Comparison of ENCODE assay signal across 8 mouse cellular contexts in genomic region chr17:69416920-69417661, GRCm38 (mm10). TPM values are rescaled to one million over a fixed set of nuclear protein-coding genes. Genes with fewer than 3 reads are reported as not detected.
A peak's percentile ranks its signal among the peaks of the same experiment; 100 is the strongest.
DNase-seq lines count a peak whose midpoint lies in the region; ATAC-seq and TF ChIP-seq lines count a peak whose summit lies in the region.

No protein-coding gene starts in this region.

- peaks cover 7% of the 10 kb centered on the region for H3K36me3 ChIP-seq in G1E (replicated peaks)
- H3K36me3 ChIP-seq in forebrain, postnatal 0 days (ENCODE audit: insufficient read depth) = no peaks in the 10 kb centered on the region
- H3K36me3 ChIP-seq in lung, embryonic 15.5 days = no peaks in the 10 kb centered on the region

- DNase-seq in G1E (ENCODE audit: low spot score) = peak; percentile 91
- peak; percentile 94 to 99 for DNase-seq in cerebellum, adult 18-20 months
- DNase-seq in forebrain, postnatal 0 days = peak; percentile 97
- DNase-seq in heart, postnatal 4 days = peak; percentile 98
- DNase-seq in layer of hippocampus, adult 8-10 months (ENCODE audit: low spot score in 2 of 2) = peak; percentile 86 to 94
- DNase-seq in ovary, adult 18-20 months (ENCODE audit: low spot score) = peak; percentile 87
- DNase-seq in thymus, postnatal 0 days (ENCODE audit: low spot score) = peak; percentile 93

- H3K9me3 ChIP-seq in G1E (replicated peaks) = no peaks in the 10 kb centered on the region
- H3K9me3 ChIP-seq in forebrain, postnatal 0 days (ENCODE audit: low read length) = no peaks in the 10 kb centered on the region
- no peaks in the 10 kb centered on the region for H3K9me3 ChIP-seq in lung, embryonic 15.5 days

- TF ChIP-seq CTCF in G1E (IDR thresholded peaks at IDR 0.05; ENCODE audit: low read depth, low read length) = no peak
- TF ChIP-seq CTCF in forebrain, postnatal 0 days (IDR thresholded peaks at IDR 0.05; ENCODE audit: low read depth) = no peak

- H3K27ac ChIP-seq in forebrain, postnatal 0 days (ENCODE audit: low read depth, low read length) = peak overlapping the region; percentile 92
- peak overlapping the region; percentile 98 for H3K27ac ChIP-seq in lung, embryonic 15.5 days

- H3K27me3 ChIP-seq in G1E (ENCODE audit: insufficient read depth, low read length) = no peaks in the 10 kb centered on the region
- H3K27me3 ChIP-seq in forebrain, postnatal 0 days (ENCODE audit: insufficient read depth, low read length) = no peaks in the 10 kb centered on the region
- H3K27me3 ChIP-seq in lung, embryonic 15.5 days = no peaks in the 10 kb centered on the region

- H3K9ac ChIP-seq in forebrain, postnatal 0 days = peak overlapping the region; percentile 91
- H3K9ac ChIP-seq in lung, embryonic 15.5 days = peak overlapping the region; percentile 94

- WGBS in forebrain, postnatal 0 days = under 1% methylated on average over 56 of the region's 56 CpGs
- WGBS in lung, embryonic 15.5 days = under 1% methylated on average over 56 of the region's 56 CpGs

- peaks cover 16% of the 10 kb centered on the region; the same call in 1 of the 2 replicates for H3K4me1 ChIP-seq in G1E (ENCODE audit: insufficient read depth, low read depth, low read length)
- 0 out of 2 replicates have a peak, but pooled peaks cover 5% of the 10 kb centered on the region for H3K4me1 ChIP-seq in forebrain, postnatal 0 days (ENCODE audit: insufficient read depth)
- H3K4me1 ChIP-seq in lung, embryonic 15.5 days = peaks cover 10% of the 10 kb centered on the region

- ATAC-seq in G1E (ENCODE audit: extremely low read depth, insufficient number of reproducible peaks, low FRiP score, poor library complexity, severe bottlenecking) = peak; percentile 87
- peak; percentile 100 for ATAC-seq in forebrain, postnatal 0 days
- peak; percentile 100 for ATAC-seq in lung, embryonic 15.5 days (ENCODE audit: borderline replicate concordance, extremely low read depth, low FRiP score, low TSS enrichment)

- H3K4me3 ChIP-seq in G1E (ENCODE audit: low read depth, low read length) = peak overlapping the region; percentile 91
- H3K4me3 ChIP-seq in forebrain, postnatal 0 days (ENCODE audit: low read depth, low read length) = peak overlapping the region; percentile 94
- peak overlapping the region; percentile 85 for H3K4me3 ChIP-seq in lung, embryonic 15.5 days

- H3K4me2 ChIP-seq in forebrain, postnatal 0 days (ENCODE audit: low read depth) = peak overlapping the region; percentile 78
- H3K4me2 ChIP-seq in lung, embryonic 15.5 days = peak overlapping the region; percentile 69

RNA-seq across cellular contexts. Expression of gene Akain1, which starts 22.0 kb away (rescaled TPM):
- total RNA-seq in G1E (2014; fragmentation: Nextera tagmentation) = not detected in 2 replicates
- total RNA-seq in G1E (2017) = 0.12 and 0.16 TPM in 2 replicates
- not detected in 2 replicates for polyA plus RNA-seq in G1E (2012)
- 0.10 and 0.92 TPM in 2 replicates for total RNA-seq in forebrain, postnatal 0 days (2014; rRNA removed)
- polyA plus RNA-seq in forebrain, postnatal 0 days (2015; fragmentation: Nextera tagmentation; extraction: Ambion mirVana) = 0.64 and 0.65 TPM in 2 replicates
- under 1 TPM in 1 of 2 experiments, not detected in 1; 0.19 TPM for total RNA-seq in heart, postnatal 4 days (2021)
- total RNA-seq in layer of hippocampus, adult 8-10 months (2022) = 10 to 100 TPM; 14.6 to 17.5 (median 16.6) TPM
- not detected in 2 replicates for polyA plus RNA-seq in lung, embryonic 15.5 days (2015; fragmentation: Nextera tagmentation; extraction: Ambion mirVana)
- polyA plus RNA-seq in thymus, postnatal 0 days (2015; fragmentation: Nextera tagmentation; extraction: Ambion mirVana) = not detected in 2 replicates

RNA-seq across cellular contexts. Expression of gene Zbtb14, which starts 34.2 kb away (rescaled TPM):
- 27.4 TPM in 2 replicates for total RNA-seq in G1E (2014; fragmentation: Nextera tagmentation)
- total RNA-seq in G1E (2017) = 24.5 and 29.4 TPM in 2 replicates
- 2.4 and 3.7 TPM in 2 replicates for polyA plus RNA-seq in G1E (2012)
- total RNA-seq in forebrain, postnatal 0 days (2014; rRNA removed) = 28.2 and 37.1 TPM in 2 replicates
- 16.5 and 23.2 TPM in 2 replicates for polyA plus RNA-seq in forebrain, postnatal 0 days (2015; fragmentation: Nextera tagmentation; extraction: Ambion mirVana)
- 10 to 100 TPM; 12.1 to 13.3 TPM for total RNA-seq in heart, postnatal 4 days (2021)
- 10 to 100 TPM; 20.9 to 24.4 (median 22.4) TPM for total RNA-seq in layer of hippocampus, adult 8-10 months (2022)
- 25.2 and 25.4 TPM in 2 replicates for polyA plus RNA-seq in lung, embryonic 15.5 days (2015; fragmentation: Nextera tagmentation; extraction: Ambion mirVana)
- polyA plus RNA-seq in thymus, postnatal 0 days (2015; fragmentation: Nextera tagmentation; extraction: Ambion mirVana) = 21.0 and 21.5 TPM in 2 replicates

Comparison
In these comparisons a context has a peak if more than half of its experiments do, and no peak if none do; other contexts are left out.
1. Peak in every context shown above with its lines: DNase-seq, ATAC-seq, H3K4me3 ChIP-seq and H3K27ac ChIP-seq.